Mouse (Mus musculus) stomach, embryonic 16.5 days (tissue): ENCODE results near the gene Ipo9. TPM values are rescaled to one million over a fixed set of nuclear protein-coding genes. Genes with fewer than 3 reads are reported as not detected.
A peak's percentile ranks its signal among the peaks of the same experiment; 100 is the strongest.

Source experiments
- ATAC-seq: fragments of 200-750 bp; cut with Nextera tagmentation; 2 replicates; pipeline ENCODE4 v1.8.0; 2017; ENCODE audit warnings: moderate number of reproducible peaks, moderate TSS enrichment; ENCODE audit not compliant: insufficient read depth, low FRiP score
- H3K27ac ChIP-seq: fragments of 300-500 bp; sonication (generic); 2 replicates; pipeline ENCODE4 v1.5.1; 2014; ENCODE audit warnings: low read length
- H3K27me3 ChIP-seq: fragments of 300-500 bp; sonication (generic); 2 replicates; pipeline ENCODE4 v1.6.1; 2014; ENCODE audit warnings: low read length, control low read depth, mixed read lengths; ENCODE audit not compliant: control insufficient read depth, insufficient read depth
- H3K36me3 ChIP-seq: fragments of 300-500 bp; sonication (generic); 2 replicates; pipeline ENCODE4 v1.6.1; 2014; ENCODE audit warnings: low read length; ENCODE audit not compliant: control insufficient read depth, insufficient read depth
- H3K4me1 ChIP-seq: fragments of 300-500 bp; sonication (generic); 2 replicates; pipeline ENCODE4 v1.6.1; 2014; ENCODE audit warnings: low read length, control low read depth, mixed read lengths; ENCODE audit not compliant: control insufficient read depth, insufficient read depth
- H3K4me2 ChIP-seq: fragments of 300-500 bp; sonication (generic); 2 replicates; pipeline ENCODE4 v1.6.1; 2014; ENCODE audit warnings: low read depth, low read length, mixed read lengths
- H3K4me3 ChIP-seq: fragments of 300-500 bp; sonication (generic); replicated peaks from 2 replicates; pipeline ENCODE4 v1.5.1; 2014; ENCODE audit warnings: mild to moderate bottlenecking, low read length
- H3K9ac ChIP-seq: fragments of 300-500 bp; sonication (generic); 2 replicates; pipeline ENCODE4 v1.6.1; 2014; ENCODE audit warnings: low read length
- H3K9me3 ChIP-seq: fragments of 300-500 bp; sonication (generic); replicated peaks from 2 replicates; pipeline ENCODE4 v1.6.1; 2016; ENCODE audit warnings: low read length, control low read depth; ENCODE audit not compliant: control insufficient read depth
- WGBS: fragments of 180-500 bp; shearing (Covaris S2); extraction: QIAGEN DNeasy Blood & Tissue Kit; methylation state at CpG from one replicate; pipeline ENCODE4 v1.1.7; 2014; 5-methylcytosine and 5-hydroxymethylcytosine counted together
- polyA plus RNA-seq: library from polyadenylated mRNA; unstranded; fragments of >200 nt; fragmentation: Nextera tagmentation; extraction: Ambion mirVana; gene quantifications from 2 replicates; pipeline ENCODE4 v1.2.1, GENCODE M21; 2015

The Ipo9 gene
- polyA plus RNA-seq, 1 experiment from 2014 or later: 92.4 TPM

DNA sequence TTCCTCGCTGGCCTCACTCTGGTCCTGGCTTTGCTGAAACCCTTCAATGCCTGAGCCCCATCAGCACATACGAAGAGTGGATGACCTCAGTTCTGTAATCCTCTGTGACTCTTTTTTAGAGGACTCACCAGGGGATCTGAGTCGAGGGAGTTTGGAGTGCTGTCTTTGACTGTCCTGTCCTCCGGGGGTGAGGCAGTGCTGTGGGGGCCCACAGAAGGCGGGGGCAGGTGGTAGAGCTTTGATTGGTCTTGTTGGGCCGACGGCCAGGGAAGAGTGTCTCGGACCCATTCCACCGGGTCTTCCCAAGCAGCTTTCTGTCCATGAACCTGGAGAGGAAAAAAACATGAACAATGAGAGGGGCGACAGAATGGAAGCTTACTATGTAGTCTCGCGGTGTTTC lies 13.2 kb upstream of the Ipo9 start:
- Histone ChIP-seq H3K4me1 (no peaks in the 10 kb centered on the region), H3K4me3 (no peak overlapping the region), H3K36me3 (peaks cover 14% of the 10 kb centered on the region; the same call in 1 of the 2 replicates), H3K9me3 (no peaks in the 10 kb centered on the region), H3K4me2 (no peak overlapping the region), H3K9ac (no peak overlapping the region), H3K27ac (no peak overlapping the region), H3K27me3 (no peaks in the 10 kb centered on the region)
- WGBS: 90% methylated on average over 12 of the region's 12 CpGs
- no peak for ATAC-seq

DNA sequence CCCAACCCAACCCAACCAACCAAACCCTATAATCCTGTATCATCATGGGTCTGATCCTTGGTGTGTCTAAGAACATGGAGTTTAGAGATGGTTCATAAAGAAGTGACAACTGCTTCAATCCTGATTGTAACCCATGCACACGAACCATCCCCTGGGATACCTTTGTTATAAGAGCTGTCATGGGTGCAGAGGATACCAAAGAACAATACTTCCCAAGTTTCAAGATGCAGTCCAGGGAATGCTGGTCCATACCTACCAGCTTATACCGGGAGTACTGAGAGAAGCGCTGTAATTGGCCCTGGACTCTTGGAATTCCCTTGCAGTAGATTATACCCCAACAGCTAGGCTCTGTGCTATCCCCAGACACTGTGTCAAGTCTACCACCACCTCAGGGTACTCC lies 11.6 kb upstream of the Ipo9 start:
- no peak overlapping the region for H3K27ac ChIP-seq
- H3K4me3 ChIP-seq: no peak overlapping the region
- 93% methylated on average over 3 of the region's 3 CpGs for WGBS
- H3K4me1 ChIP-seq: no peaks in the 10 kb centered on the region
- H3K9me3 ChIP-seq: no peaks in the 10 kb centered on the region
- no peak for ATAC-seq
- no peak overlapping the region for H3K9ac ChIP-seq
- H3K4me2 ChIP-seq: no peak overlapping the region
- H3K27me3 ChIP-seq: no peaks in the 10 kb centered on the region
- H3K36me3 ChIP-seq: 0 out of 2 replicates have a peak, but pooled peaks cover 14% of the 10 kb centered on the region

DNA sequence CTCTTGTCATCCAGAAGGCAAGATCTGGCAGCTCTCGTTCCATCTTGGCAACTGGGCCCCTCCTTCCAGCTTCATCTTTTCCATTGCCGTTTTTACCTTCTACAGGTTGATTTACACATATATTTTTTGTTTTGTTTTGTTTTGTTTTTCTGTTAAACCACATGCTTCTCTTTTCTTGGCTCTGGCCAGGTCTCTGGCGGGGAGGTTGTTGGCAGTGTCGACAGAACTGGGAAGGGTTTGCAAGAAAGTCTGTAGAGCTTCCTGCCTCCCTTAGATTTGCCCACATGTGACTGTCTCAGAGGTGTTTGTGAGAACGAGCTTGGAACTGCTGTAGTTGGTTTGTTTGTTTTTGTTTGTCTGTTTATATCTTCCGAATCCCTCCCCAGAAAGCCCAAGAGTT lies 10.7 kb upstream of the Ipo9 start:
- Histone ChIP-seq H3K27me3 (no peaks in the 10 kb centered on the region), H3K36me3 (0 out of 2 replicates have a peak, but pooled peaks cover 14% of the 10 kb centered on the region), H3K9ac (no peak overlapping the region), H3K4me1 (no peaks in the 10 kb centered on the region), H3K4me2 (no peak overlapping the region), H3K27ac (no peak overlapping the region), H3K9me3 (no peaks in the 10 kb centered on the region), H3K4me3 (no peak overlapping the region)
- 87% methylated on average over 6 of the region's 6 CpGs for WGBS
- no peak for ATAC-seq

DNA sequence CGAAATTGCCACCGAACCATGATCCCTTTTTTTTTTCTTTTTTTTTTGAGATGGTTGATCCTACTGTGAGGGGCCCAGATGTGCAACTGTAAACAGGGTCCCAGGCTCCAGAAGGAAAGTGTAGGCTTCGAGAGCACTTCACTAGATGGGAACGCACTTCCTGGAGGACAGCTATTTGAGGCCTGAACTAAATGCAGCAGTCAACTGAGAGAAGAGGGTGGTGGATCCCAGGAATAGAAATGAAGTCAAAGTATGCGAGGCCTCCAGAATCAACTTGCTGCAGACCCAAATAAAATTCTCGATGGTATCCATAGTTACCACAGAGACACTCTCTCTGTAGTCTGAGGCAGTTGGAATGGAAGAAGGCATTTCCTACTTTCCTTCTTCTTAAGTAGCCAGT lies 8.5 kb upstream of the Ipo9 start:
- no peaks in the 10 kb centered on the region for H3K9me3 ChIP-seq
- 0 out of 2 replicates have a peak, but pooled peaks cover 10% of the 10 kb centered on the region for H3K36me3 ChIP-seq
- 88% methylated on average over 6 of the region's 6 CpGs for WGBS
- no peak for ATAC-seq
- no peaks in the 10 kb centered on the region for H3K4me1 ChIP-seq
- no peaks in the 10 kb centered on the region for H3K27me3 ChIP-seq
- no peak overlapping the region for H3K9ac ChIP-seq
- H3K27ac ChIP-seq: no peak overlapping the region
- no peak overlapping the region for H3K4me2 ChIP-seq
- H3K4me3 ChIP-seq: no peak overlapping the region

GRCm38 (mm10) chr1:135435823-135436222 lies 5.5 kb upstream of the Ipo9 start:
- 11% methylated on average over 2 of the region's 2 CpGs for WGBS
- no peaks in the 10 kb centered on the region for H3K27me3 ChIP-seq
- H3K9me3 ChIP-seq: no peaks in the 10 kb centered on the region
- H3K27ac ChIP-seq: no peak overlapping the region
- no peak overlapping the region for H3K4me3 ChIP-seq
- H3K9ac ChIP-seq: no peak overlapping the region
- ATAC-seq: peak; percentile 45; the same call in 1 of the 2 replicates
- peaks cover 2% of the 10 kb centered on the region for H3K4me1 ChIP-seq
- H3K36me3 ChIP-seq: 0 out of 2 replicates have a peak, but pooled peaks cover 6% of the 10 kb centered on the region
- H3K4me2 ChIP-seq: no peak overlapping the region

DNA sequence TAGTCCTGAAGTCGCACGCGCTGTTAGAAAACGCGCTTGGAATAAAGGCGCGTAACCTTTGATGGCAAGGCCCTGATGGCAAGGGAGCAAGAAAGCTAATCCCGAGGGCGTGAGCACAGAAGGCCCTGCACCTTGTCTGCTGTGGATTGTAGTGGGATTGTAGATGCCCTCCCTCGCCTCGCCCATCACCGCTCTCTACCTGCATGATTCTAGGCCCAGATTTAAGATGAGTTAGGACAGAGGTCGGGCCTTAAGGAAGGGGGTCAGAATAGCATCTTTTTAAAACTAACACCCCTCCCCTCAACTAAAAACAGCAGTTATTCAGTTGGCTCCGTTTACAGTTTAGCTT lies 344 bp upstream of the Ipo9 start:
- no peaks in the 10 kb centered on the region for H3K27me3 ChIP-seq
- H3K36me3 ChIP-seq: no peaks in the 10 kb centered on the region
- H3K27ac ChIP-seq: peak overlapping the region; percentile 67
- no peaks in the 10 kb centered on the region for H3K9me3 ChIP-seq
- H3K4me1 ChIP-seq: peaks cover 14% of the 10 kb centered on the region
- peak; percentile 65 for ATAC-seq
- H3K9ac ChIP-seq: peak overlapping the region; percentile 92
- H3K4me2 ChIP-seq: peak overlapping the region; percentile 72
- peak overlapping the region; percentile 88 for H3K4me3 ChIP-seq
- 2% methylated on average over 14 of the region's 14 CpGs for WGBS

- H3K4me2 ChIP-seq: no peak overlapping the region
- 81% methylated on average over 6 of the region's 6 CpGs for WGBS
- no peak overlapping the region for H3K4me3 ChIP-seq
- peaks cover 14% of the 10 kb centered on the region for H3K4me1 ChIP-seq
- H3K27ac ChIP-seq: no peak overlapping the region
- H3K9me3 ChIP-seq: no peaks in the 10 kb centered on the region
- no peak overlapping the region for H3K9ac ChIP-seq
- peaks cover 4% of the 10 kb centered on the region for H3K36me3 ChIP-seq
- ATAC-seq: no peak
- no peaks in the 10 kb centered on the region for H3K27me3 ChIP-seq
Measured at GRCm38 (mm10) chr1:135427390-135427789, 2.9 kb downstream of the Ipo9 start.

GRCm38 (mm10) chr1:135426645-135427044 lies 3.7 kb downstream of the Ipo9 start:
- no peak for ATAC-seq
- Histone ChIP-seq H3K27ac (no peak overlapping the region), H3K4me3 (no peak overlapping the region), H3K4me1 (peaks cover 14% of the 10 kb centered on the region), H3K27me3 (no peaks in the 10 kb centered on the region), H3K9ac (no peak overlapping the region), H3K4me2 (no peak overlapping the region), H3K9me3 (no peaks in the 10 kb centered on the region), H3K36me3 (peaks cover 4% of the 10 kb centered on the region)
- 94% methylated on average over 10 of the region's 10 CpGs for WGBS

DNA sequence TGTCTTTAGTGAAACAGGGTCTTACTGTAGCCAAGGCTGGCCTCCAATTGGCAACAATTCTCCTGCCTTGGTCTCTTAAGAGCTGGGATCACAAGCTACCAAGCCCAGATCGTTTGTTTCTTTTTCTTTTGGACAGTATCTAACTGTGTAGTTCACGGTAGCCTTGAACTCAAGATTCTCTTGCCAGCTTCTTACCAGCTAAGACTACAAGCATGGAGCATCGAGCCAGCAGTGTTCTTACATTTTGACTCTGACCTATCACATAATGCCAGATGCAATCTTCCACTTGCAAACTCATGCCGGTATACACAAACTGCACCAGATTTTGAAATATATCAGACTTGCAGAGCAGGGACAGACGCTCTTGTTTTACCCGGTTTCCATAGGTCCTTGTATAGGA lies 7.5 kb downstream of the Ipo9 start:
- H3K27me3 ChIP-seq: no peaks in the 10 kb centered on the region
- no peak overlapping the region for H3K27ac ChIP-seq
- H3K4me1 ChIP-seq: no peaks in the 10 kb centered on the region
- no peak overlapping the region for H3K4me2 ChIP-seq
- no peak overlapping the region for H3K4me3 ChIP-seq
- H3K9ac ChIP-seq: no peak overlapping the region
- H3K36me3 ChIP-seq: peaks cover 17% of the 10 kb centered on the region
- H3K9me3 ChIP-seq: no peaks in the 10 kb centered on the region
- no peak for ATAC-seq
- 94% methylated on average over 6 of the region's 6 CpGs for WGBS

- Histone ChIP-seq H3K27me3 (no peaks in the 10 kb centered on the region), H3K4me2 (no peak overlapping the region), H3K27ac (no peak overlapping the region), H3K4me1 (no peaks in the 10 kb centered on the region), H3K36me3 (peaks cover 33% of the 10 kb centered on the region), H3K4me3 (no peak overlapping the region), H3K9ac (no peak overlapping the region), H3K9me3 (no peaks in the 10 kb centered on the region)
- no peak for ATAC-seq
Measured at GRCm38 (mm10) chr1:135413996-135414395, 16.3 kb downstream of the Ipo9 start.
